Mouse (Mus musculus) liver, adult 2 months (tissue): ENCODE measurements at regions not wholly inside any gene's neighbourhood (a gene's known extent, or its start where the extent isn't known, plus 50 kb on each side); places are given as distances from the start of the nearest gene placed in this dataset.

Experiments used
- DNase-seq: peaks from one replicate; pipeline ENCODE4 v3.0.0-alpha.2; 2011; ENCODE audit warnings: low read depth, low spot score; ENCODE audit errors: extremely low read depth
- H3K27ac ChIP-seq: fragments of 200-500 bp; replicated peaks from 2 replicates; pipeline ENCODE4 v1.5.1; 2012; ENCODE audit warnings: low read depth, mild to moderate bottlenecking, control low read depth, inconsistent platforms, low read length; ENCODE audit not compliant: insufficient read depth
- H3K27me3 ChIP-seq: fragments of 200-500 bp; 2 replicates; pipeline ENCODE4 v1.6.1; 2012; ENCODE audit warnings: mild to moderate bottlenecking, moderate library complexity, low read length, inconsistent platforms; ENCODE audit not compliant: control insufficient read depth, insufficient read depth
- H3K36me3 ChIP-seq: fragments of 200-500 bp; 2 replicates; pipeline ENCODE4 v1.6.1; 2012; ENCODE audit warnings: low read length, inconsistent platforms; ENCODE audit not compliant: control insufficient read depth, insufficient read depth
- H3K4me1 ChIP-seq: fragments of 200-500 bp; 2 replicates; pipeline ENCODE4 v1.6.1; 2011; ENCODE audit warnings: low read length; ENCODE audit not compliant: control insufficient read depth, insufficient read depth
- H3K4me3 ChIP-seq: fragments of 200-500 bp; 2 replicates; pipeline ENCODE4 v1.5.1; 2011; ENCODE audit warnings: low read depth, mild to moderate bottlenecking, control low read depth, low read length, moderate library complexity; ENCODE audit not compliant: insufficient read depth
- H3K79me2 ChIP-seq: fragments of 200-500 bp; 2 replicates; pipeline ENCODE4 v1.6.1; 2012; ENCODE audit warnings: inconsistent platforms, mild to moderate bottlenecking, low read length, moderate library complexity; ENCODE audit not compliant: control insufficient read depth, insufficient read depth
- H3K9ac ChIP-seq: fragments of 200-500 bp; 2 replicates; pipeline ENCODE4 v1.6.1; 2012; ENCODE audit warnings: low read depth, mild to moderate bottlenecking, control low read depth, inconsistent platforms, low read length
- CTCF ChIP-seq: fragments of 200-500 bp; IDR thresholded peaks from 2 replicates; pipeline ENCODE4 v1.5.1; 2011; ENCODE audit warnings: low read depth, low read length, control low read depth
- POLR2A ChIP-seq: fragments of 200-500 bp; IDR thresholded peaks from 2 replicates; pipeline ENCODE4 v1.6.1; 2011; ENCODE audit warnings: low read length, control low read depth; ENCODE audit not compliant: insufficient read depth; ENCODE audit errors: extremely low read depth
- WGBS: fragments of 180-500 bp; shearing (Covaris S2); methylation state at CpG from one replicate; pipeline ENCODE4 v1.1.7; 2018; 5-methylcytosine and 5-hydroxymethylcytosine counted together

DNA sequence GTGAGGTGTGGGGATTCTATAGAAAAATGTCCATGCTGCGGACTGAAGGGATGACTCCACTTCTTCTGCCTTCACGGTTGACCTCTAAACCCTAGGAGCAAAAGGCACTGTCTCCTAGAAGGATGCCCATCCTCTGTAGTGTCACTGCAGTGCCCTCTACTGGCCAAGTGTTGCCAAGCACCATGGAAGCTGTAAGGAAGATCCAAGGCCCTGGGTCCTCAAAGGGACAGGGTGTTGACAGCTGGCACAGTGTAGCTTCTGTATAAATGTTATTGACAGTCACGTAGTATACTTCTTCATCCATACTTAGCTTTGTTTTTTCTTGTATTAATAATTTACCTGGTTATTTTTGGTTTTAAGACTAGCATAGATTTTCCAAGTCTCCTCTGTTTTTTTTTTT, 299.1 kb downstream of the Zfp706 start:
- WGBS = 13% methylated on average over 3 of the region's 3 CpGs
- Histone ChIP-seq H3K4me1 (no peaks in the 10 kb centered on the region), H3K4me3 (no peak overlapping the region), H3K9ac (no peak overlapping the region), H3K27ac (no peak overlapping the region), H3K36me3 (no peaks in the 10 kb centered on the region), H3K79me2 (no peaks in the 10 kb centered on the region), H3K27me3 (no peaks in the 10 kb centered on the region)
- peak; percentile 45 for DNase-seq
- TF ChIP-seq CTCF (peak; percentile 90), POLR2A (no peak)

DNA sequence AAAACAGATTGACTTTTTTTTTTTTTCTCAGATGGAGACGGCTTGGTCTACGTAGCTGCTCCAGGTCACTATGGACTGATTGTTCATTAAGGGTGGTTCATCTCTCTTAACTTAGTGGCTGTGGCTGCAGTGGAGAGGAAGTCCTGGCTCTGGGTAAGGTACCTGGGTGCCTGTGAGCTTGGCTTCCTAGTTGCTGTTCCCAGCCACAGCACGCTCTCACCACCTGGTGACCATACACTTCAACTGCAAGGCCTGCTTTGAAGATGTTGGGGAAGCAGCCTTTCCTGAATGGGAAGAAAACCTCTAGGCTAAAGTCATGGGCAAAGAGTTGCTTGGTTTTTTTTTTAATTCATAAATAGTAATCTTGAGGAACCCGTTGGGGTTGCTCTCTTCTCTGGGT, 301.6 kb downstream of the Zfp706 start:
- H3K79me2 ChIP-seq = no peaks in the 10 kb centered on the region
- TF ChIP-seq CTCF (peak; percentile 88), POLR2A (no peak)
- no peaks in the 10 kb centered on the region for H3K4me1 ChIP-seq
- H3K36me3 ChIP-seq = no peaks in the 10 kb centered on the region
- no peaks in the 10 kb centered on the region for H3K27me3 ChIP-seq
- peak; percentile 49 for DNase-seq
- no peak overlapping the region for H3K9ac ChIP-seq
- no peak overlapping the region for H3K4me3 ChIP-seq
- no peak overlapping the region for H3K27ac ChIP-seq
- 44% methylated on average over 4 of the region's 4 CpGs for WGBS

DNA sequence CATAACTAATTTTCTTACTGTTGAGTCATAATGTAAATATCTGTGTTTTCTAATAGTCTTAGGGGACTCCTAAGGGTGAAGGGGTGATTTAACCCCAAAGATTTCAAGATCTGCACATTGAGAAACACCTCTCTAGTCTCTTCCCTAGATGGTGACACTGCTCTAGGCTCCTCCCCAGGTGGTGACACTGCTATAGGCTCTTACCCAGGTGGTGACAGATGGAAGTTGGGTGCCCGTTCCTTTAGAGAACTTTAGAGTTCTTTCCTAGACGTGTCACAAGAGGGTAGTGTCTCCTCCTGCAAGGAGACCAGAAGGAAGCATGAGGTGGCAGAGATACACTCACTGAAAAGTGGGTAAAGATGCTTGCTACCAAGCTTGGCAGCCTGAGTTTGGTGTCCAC, 302.2 kb downstream of the Zfp706 start:
- WGBS = 71% methylated on average over 2 of the region's 2 CpGs
- no peak for DNase-seq
- no peak overlapping the region for H3K27ac ChIP-seq

DNA sequence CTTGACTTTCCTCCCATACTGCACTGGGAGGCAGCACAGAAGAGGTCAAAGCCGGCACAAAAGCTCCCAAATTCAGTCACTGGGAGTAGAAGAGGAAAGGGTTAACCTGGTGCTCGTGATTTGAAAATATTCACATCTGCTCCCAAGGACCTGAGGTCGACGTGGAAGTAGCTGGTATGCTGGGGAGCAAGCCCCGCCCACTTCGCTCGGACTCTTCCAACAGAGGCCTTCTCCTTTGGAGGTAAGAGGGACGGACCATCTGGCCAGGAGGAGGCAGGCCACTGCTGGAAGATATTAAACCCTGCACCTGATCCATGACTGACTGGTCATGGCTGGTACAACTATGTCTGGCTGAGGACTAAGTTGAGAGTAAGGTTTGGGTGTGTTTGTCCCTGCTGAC, 305.7 kb downstream of the Zfp706 start:
- Histone ChIP-seq H3K4me1 (no peaks in the 10 kb centered on the region), H3K4me3 (no peak overlapping the region), H3K36me3 (no peaks in the 10 kb centered on the region), H3K27me3 (no peaks in the 10 kb centered on the region), H3K79me2 (no peaks in the 10 kb centered on the region), H3K27ac (no peak overlapping the region), H3K9ac (no peak overlapping the region)
- DNase-seq = no peak
- TF ChIP-seq CTCF (no peak), POLR2A (no peak)
- 61% methylated on average over 8 of the region's 8 CpGs for WGBS

More for the DNA sequence above, 302.2 kb downstream of the Zfp706 start:
- no peaks in the 10 kb centered on the region for H3K79me2 ChIP-seq
- H3K4me1 ChIP-seq = no peaks in the 10 kb centered on the region
- TF ChIP-seq POLR2A = no peak
- TF ChIP-seq CTCF = no peak
- no peaks in the 10 kb centered on the region for H3K27me3 ChIP-seq
- no peak overlapping the region for H3K9ac ChIP-seq
- H3K36me3 ChIP-seq = no peaks in the 10 kb centered on the region
- no peak overlapping the region for H3K4me3 ChIP-seq

DNA sequence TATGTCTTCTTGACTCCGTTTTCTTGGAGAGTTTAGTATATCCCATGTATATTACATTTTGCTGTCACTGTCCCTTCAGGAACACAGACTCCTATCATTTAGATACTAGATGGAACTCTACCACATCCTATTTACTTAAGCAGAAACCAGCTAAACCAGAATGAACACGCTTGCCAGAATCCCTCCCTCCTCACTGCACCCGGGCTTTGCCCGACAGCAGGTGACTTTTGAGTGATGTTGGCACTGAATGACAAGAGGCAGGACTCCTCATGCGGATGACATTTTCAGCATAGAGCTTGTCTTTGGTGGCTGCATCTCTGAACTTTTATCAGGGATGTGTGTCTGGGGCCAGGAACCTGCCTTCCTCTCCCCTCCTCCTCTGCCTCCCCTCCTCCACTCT, 307.4 kb downstream of the Zfp706 start:
- peaks cover 2% of the 10 kb centered on the region; the same call in 1 of the 2 replicates for H3K4me1 ChIP-seq
- H3K4me3 ChIP-seq = no peak overlapping the region
- H3K79me2 ChIP-seq = no peaks in the 10 kb centered on the region
- H3K27ac ChIP-seq = no peak overlapping the region
- no peak for DNase-seq
- no peaks in the 10 kb centered on the region for H3K36me3 ChIP-seq
- no peak for TF ChIP-seq CTCF
- no peak for TF ChIP-seq POLR2A
- 76% methylated on average over 5 of the region's 5 CpGs for WGBS
- H3K27me3 ChIP-seq = no peaks in the 10 kb centered on the region
- no peak overlapping the region for H3K9ac ChIP-seq

DNA sequence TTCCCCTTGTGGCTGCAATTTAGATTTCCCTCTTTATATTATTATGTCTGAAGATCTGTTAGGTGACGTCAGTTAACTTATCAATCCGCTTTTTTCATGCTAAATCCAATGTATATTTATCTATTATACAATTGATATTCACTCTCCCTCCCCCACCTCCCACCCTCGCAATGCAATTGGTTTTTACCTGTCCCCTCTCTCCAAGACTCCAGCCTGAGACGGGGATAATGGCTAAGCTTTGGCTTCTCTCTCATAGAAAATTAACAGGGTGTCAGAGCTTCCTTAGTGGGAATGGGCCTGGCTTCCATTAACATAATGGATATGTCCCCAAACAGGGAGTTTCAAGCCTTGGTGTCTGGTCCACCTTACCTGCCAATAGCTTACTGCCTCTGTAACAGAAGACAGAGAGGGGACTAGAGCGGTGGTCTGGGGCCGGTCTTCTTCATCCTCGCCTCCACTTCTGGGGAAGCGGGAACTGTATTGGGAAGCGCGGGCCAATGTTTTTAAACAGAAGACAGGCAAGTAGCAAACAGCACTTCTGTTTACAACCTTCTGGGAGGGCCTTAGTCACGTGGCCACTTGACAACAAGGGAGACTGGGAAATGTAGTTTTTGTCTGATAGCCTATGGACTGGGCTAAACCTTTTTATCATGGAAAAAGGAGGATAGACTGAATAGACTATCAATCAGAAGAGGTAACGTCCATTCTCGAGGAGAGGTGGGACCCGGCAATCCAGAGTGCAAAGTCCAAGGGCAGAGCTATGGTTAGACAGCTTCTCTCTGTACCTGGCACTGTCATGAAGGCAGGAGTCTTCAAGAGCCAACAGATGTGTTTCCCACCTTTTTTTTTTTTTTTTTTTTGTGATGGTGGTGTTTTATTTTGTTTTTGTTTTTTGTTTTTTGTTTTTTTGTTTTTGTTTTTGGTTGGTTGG, 312.1 kb downstream of the Zfp706 start:
- peak; percentile 86 for DNase-seq
- Histone ChIP-seq H3K27me3 (no peaks in the 10 kb centered on the region), H3K4me3 (peak overlapping the region; percentile 50), H3K79me2 (no peaks in the 10 kb centered on the region), H3K9ac (peak overlapping the region; percentile 69), H3K4me1 (peaks cover 2% of the 10 kb centered on the region; the same call in 1 of the 2 replicates), H3K27ac (peak overlapping the region; percentile 47), H3K36me3 (no peaks in the 10 kb centered on the region)
- WGBS = 21% methylated on average over 14 of the region's 14 CpGs
- TF ChIP-seq POLR2A = no peak
- TF ChIP-seq CTCF = no peak
